ENCODE assay signal across 17 mouse cellular contexts in the genomic region with DNA sequence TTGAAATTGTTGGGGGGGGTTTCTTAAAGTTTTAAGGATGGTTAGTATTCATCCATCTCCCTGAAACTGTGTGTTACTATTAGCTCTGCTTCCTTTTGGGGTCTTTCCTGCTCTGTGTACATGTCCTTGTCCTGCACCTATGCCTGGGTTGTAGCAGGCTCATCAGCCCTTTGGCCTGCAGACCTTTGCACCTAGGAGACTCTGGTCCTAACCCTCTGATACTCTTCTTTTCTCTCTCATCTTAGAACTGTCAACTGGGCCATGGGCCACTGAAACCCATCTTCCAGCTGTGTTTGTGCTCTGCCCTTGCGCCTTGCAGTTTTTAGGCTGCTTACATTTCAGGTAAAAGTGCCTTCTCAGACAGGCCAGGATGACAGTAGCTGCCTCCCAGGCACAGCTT.
"Had no signal": no experiment of that assay in that cellular context is flagged by ENCODE, and none has a peak within 500 bp of the region (broad histone marks: within the 10 kb centered on the region; RNA-seq: fewer than 3 reads in every experiment).

No protein-coding gene starts in this region.

- H3K27me3 ChIP-seq: lung, embryonic 15.5 days; megakaryocyte, embryonic 14.5 days; midbrain, embryonic 13.5 days; midbrain, embryonic 15.5 days; neural tube, embryonic 12.5 days; stomach, embryonic 15.5 days had no signal

- H3K4me2 ChIP-seq: lung, embryonic 15.5 days; midbrain, embryonic 11.5 days; midbrain, embryonic 13.5 days; midbrain, embryonic 15.5 days; neural tube, embryonic 12.5 days; stomach, embryonic 15.5 days had no signal

- H3K4me3 ChIP-seq: lung, embryonic 15.5 days; megakaryocyte, embryonic 14.5 days; midbrain, embryonic 13.5 days; midbrain, embryonic 15.5 days; neural tube, embryonic 12.5 days; stomach, embryonic 15.5 days had no signal

- H3K4me1 ChIP-seq: lung, embryonic 15.5 days; midbrain, embryonic 13.5 days; neural tube, embryonic 12.5 days; stomach, embryonic 15.5 days had no signal

- H3K27ac ChIP-seq: lung, embryonic 15.5 days; macrophage; midbrain, embryonic 13.5 days; midbrain, embryonic 15.5 days; neural tube, embryonic 12.5 days; stomach, embryonic 15.5 days; stomach, postnatal 0 days had no signal

- DNase-seq: lung, adult 2 months; lung, postnatal 14 days; lung, postnatal 36 days; right cerebral cortex, postnatal 14 days; thymus, adult 2 months; thymus, postnatal 25 days; thymus, postnatal 4 days had no signal

- H3K9me3 ChIP-seq: lung, embryonic 15.5 days; megakaryocyte, embryonic 14.5 days; midbrain, embryonic 13.5 days; midbrain, embryonic 15.5 days; neural tube, embryonic 12.5 days; stomach, embryonic 15.5 days had no signal

- ATAC-seq: lung, postnatal 0 days; midbrain, embryonic 13.5 days; midbrain, embryonic 15.5 days had no signal

- H3K9ac ChIP-seq: lung, embryonic 15.5 days; midbrain, embryonic 13.5 days; midbrain, embryonic 15.5 days; neural tube, embryonic 12.5 days; stomach, embryonic 15.5 days had no signal
